Mouse (Mus musculus) c-Kit-positive CD71-negative TER-119-negative erythroid progenitor cells, embryonic 14.5 days (primary cell): Measurements from ENCODE around the gene Nfib.

ENCODE experiments used
- DNase-seq: peaks from one replicate; pipeline ENCODE4 v3.0.0-alpha.2; 2013; ENCODE audit warnings: low read depth

Gene Nfib

DNA sequence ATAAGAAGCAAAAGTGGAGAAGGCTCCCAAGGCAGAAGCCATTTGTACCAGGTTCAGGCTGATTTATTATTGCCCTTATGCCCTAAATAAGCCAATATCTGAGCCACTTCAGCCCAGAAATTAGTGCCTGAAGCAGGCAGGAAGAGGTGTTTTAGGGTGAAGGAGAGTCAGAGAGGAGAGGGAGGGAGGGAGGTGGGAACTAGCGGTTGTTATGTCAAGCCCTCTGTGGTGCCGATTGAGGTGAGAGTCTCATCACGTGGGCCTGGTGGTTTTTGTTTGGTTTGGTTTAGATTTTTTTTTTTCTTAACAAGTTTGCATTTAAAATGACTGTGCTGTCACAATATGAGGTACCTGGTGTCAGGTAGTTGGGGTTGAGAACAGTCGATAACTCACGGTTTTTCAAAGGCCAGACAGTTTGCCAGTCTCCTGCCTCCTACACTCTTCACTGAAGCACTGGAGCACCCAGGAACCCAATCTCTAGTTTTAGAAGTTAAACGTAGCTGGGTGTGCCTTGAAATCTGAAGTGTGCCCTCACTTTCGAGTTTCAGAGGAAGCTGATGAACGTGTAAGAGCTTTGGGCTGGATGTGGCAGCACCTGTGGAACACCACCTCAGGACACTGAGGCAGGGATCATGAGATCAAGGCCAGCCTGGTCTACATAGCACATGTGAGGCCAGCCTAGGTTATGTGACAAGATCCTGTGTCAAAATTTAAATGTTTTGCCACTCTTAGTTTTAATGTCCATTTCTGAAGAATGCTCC, 81.1 kb downstream of the Nfib start:
- no peak for DNase-seq

DNA sequence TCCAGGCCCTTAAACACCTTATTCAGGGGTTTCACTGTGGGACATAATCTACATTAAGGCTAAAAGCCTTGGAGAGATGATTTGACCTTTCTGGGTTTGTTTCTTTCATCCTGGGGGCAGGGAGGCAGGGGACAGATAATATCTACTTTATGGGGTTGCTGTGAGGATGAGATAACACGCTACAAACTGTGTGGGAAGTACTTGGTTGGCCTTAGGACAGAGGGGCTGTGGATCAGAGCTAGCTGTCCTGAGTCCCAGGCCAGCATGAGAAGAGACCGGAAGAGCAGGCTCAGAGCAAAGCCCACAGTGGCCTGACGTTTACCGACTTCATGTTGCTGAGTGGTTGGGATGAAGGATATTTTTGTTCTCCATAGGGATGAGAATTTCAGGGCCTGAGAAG, 81.7 kb downstream of the Nfib start:
- DNase-seq = no peak

DNA sequence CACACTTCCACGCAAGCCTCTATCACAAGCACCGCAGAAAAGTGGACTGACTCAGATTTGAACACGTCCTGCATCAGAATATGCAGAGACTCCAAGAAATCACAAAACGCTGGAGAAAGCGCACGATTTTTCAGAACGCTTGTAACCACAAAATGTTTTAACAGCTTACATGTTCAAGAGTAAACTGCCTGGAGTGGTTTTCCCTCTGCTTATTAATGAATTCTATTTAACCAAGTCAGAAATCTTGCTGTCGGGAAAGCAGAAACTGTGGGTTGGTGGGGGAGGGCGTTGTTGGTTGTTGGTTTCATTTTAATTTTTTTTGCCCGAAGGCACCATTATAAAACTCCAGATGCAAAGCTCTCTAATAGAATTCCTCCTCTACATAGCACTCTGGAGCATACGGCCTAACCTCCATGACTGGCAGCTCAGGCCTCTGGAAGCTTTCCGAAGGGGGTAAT, 82.4 kb downstream of the Nfib start:
- no peak for DNase-seq

DNA sequence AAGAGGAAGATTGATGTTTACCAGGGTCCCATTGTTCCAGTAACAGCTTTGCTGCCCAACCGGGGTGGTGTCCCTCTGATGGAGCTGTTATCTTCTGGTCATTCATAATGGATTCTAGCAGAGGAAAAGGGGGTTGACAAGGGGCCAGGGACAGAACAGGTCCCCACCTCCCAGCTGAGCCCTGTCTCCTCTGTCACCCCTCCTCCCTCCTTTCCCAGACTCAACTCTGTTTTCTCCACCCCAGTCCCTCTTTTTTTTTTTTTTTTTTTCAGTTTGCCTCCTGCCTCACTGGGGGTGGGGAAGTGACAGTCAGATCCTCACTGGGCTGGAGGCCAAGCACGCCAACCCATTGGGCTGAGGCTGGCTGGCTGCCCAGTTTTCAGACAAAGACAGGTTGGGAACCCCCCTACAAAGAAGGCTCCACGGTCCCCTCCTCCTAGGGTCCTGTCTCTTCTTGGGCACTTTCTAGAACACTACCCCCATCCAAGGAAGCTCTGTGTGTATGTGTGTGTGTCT, 83.2 kb downstream of the Nfib start:
- no peak for DNase-seq

DNA sequence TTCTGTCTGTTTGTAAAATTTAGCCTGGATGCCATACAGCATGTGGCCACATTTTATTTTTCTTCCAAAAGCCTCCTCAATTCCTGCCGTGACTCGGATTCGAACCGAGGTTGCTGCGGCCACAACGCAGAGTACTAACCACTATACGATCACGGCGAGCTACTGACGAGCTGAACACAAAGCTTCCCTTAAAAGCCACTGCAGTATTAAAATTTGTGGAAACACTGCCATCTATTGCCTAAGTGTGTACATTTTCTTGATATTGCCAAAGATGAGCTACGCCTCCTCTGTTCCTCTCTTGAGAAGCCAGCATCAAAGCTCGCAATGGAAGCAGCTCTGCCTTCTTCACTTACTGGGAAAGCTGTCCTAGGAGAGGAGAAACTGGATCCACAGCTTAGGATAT, 86.0 kb downstream of the Nfib start:
- peak; percentile 24 for DNase-seq

DNA sequence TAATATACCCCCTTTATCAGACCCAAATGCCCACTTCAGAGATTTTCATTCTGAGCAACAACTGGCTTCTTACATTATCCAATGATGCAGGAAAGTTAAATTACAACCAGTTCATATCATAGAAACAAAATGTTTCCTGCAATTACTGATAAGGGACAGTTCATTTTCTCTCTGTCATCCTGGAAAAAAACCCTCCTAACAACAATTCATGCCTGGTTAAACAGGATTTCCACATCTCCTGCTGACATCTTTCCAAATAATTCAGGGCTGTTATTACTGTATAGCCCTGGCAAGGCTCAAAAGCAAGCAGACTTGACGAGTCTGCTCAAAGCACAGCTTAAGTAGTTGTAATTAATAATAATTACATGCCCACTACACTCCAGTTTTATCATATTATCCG, 86.5 kb downstream of the Nfib start:
- no peak for DNase-seq

DNA sequence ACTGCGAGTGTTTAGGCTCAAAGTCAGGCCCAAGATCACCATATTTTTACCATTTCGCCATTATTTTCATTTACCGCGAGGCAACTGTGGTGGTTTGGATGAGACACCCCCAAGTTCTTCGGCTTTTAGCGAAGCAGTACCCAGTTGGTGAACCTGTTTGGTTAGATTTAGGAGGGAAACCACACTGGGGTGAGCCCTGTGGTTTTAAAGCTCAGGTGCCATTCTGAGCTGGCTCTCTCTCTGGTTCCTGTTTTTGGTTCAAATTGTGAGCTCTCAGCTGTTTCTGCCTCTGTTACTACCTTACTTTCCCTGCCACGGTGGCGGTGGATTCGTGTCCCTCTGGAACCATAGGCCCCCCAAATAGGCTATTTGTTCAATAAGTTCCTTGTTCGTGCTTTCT, 88.3 kb downstream of the Nfib start:
- no peak for DNase-seq

DNA sequence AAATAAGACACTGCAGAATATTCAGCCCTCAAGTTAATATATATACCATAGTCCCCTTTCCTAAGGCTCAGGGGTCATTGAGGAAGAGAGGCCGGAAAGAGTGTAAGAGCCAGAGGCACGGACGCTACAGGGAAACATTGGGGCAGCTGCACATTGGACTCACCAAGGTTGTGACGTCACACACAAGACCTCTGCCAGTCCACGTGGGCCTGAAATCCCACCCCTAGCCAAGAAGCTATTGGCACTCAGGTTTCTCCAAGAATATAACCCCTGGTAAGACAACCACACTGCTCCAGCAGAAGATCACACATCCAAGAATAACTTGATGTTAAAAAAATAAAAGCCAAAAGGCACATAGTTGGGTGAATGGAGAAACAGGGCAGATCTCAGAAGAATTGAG, 89.8 kb downstream of the Nfib start:
- DNase-seq = no peak

DNA sequence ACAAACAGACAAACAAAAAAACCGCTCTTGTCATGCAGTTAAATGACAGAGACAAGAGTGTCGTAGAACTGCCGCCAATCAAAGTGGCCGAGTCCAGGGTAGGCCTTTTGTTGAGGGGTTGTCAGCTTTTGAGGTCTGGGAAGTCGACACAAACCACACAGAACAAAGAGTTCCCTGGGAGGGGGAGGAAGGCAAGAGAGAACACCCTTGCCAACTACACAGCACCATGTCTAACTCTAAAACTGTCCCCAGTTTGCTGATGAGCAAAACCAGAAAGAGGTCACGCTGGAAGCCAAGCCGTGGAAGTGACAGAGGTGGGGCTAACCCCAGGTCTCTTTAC, 91.1 kb downstream of the Nfib start:
- DNase-seq = no peak

DNA sequence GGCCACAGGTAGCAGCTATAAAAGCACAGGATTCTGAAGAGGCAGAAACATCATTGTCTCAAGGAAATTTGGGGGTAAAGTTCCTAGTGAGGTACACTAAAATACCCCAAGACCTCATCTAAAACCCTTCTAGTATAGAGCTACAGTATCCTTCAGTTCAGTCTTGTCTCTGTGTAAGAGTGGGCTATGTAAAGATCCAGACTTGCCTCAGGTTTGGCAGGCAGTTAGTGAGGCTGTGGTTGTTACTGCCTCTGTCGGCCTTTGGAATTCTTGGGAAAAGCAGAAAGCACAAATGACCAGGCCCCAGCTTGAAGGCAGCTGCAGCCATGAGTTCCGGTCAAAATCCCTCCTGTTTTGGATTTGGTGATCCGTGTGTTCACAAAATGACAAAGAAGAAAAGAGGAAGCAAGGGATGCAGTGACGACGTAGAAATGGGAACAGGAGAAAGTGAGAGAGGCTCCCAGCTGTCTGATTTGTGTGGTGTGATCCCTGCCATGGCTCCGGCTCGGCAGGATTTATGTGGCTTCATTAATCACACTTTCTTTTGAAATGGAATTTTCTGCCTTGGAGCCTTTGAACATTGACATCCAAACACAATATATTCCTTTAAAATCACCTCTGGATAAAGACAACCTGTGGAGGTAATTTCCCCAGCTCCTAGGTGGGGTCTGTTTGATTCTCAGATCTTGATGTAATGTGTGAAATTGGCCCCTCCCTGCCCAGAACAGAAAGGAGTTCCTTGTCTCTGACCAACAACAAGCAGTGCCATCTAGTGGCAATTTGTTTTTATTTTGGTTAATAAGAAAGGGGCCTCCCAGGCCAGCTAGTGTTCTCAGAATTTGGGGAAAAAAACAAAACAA, 91.7 kb downstream of the Nfib start:
- DNase-seq = peak; percentile 17

DNA sequence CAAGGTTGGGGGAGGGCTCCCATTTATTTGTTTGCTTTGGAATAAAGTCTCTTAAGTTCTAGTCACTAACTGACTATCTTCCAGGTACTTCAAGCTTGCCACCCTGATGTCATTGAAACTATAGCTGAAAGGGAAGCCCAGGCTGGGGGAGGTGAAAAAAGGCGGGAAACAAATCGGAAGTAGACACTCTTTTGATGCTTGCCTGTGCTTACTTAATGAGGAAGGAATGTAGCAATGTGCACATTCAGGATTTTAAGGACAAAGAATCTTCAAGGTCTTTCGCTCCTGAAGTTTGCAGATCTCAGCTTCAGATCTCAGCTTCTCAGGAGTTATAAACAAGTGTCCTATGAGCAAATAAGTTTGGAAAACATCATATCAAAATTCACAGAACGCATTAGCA, 95.9 kb downstream of the Nfib start:
- no peak for DNase-seq

DNA sequence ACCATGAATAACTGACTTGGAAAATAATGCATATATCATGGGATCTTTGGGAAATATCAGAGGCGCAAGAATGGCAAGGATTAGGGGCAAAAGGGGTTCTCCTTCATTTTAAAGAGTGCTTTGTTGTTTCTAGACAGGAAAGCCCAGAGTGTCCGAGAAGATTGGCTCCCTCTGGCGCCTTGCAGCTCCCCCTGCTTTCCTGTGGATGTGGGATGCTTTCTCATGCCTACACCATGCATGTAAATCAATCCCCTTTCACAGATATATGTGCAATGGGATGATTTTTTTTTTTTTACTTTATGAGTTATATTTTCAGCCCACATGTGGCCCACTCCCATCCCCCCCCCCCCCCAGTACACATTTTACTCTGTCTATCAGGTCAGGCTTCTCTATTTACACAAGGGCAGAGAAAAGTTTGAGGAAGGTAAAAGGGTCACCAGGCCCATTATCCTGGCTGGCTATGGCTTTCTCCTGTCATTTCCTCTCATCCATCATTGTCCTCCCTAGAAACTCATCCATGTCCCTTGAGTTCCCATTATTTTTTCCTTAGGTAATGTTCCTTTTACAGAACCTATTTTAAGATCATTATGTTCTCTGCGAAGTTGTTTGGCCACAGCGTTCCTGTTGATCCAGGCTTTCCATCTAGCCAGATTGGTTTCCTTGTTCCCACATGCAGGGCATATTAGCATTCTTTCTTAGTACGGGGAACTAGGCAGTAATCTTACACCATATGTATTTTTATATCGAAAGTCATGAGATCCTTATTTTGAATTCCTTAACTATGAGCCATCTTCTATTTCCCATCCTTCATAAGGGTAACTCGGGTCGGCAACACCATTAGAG, 96.6 kb downstream of the Nfib start:
- DNase-seq = no peak

DNA sequence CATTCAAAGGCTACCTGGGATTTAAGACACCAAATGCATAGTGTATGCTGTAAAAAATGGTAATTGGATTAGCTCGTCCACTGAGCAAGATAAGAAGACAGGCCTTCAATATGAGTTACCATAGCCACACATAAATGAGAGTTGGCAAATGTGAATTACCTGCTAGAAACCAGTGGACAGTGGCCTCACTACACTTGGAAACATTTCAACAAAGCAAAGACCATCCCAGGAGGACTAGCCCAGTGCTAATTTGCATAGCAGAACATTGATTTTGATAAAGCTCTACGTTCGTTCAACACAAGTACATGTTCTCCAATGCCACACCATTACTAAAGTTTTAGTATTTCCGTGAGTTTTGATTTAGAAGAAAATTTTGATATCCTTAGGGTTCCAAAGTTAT, 98.3 kb downstream of the Nfib start:
- DNase-seq = no peak

DNA sequence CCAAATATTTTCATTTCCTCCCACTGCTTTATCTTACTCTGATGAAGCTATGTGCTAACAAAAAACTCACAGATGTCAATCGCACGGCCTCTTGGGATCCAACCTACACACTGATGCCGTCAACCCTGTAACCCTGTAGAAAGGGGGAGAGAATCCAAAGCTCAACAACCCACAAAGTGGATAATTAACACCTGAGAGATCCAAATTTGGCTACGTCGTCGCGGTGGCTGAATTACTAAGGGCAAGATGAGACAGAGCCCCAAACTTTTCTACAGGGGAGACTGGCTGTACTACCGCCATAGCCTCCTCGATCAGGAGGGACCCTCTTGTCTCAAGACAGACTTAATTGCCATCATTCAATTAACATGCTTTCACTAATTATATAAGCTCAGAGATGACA, 99.2 kb downstream of the Nfib start:
- no peak for DNase-seq

DNA sequence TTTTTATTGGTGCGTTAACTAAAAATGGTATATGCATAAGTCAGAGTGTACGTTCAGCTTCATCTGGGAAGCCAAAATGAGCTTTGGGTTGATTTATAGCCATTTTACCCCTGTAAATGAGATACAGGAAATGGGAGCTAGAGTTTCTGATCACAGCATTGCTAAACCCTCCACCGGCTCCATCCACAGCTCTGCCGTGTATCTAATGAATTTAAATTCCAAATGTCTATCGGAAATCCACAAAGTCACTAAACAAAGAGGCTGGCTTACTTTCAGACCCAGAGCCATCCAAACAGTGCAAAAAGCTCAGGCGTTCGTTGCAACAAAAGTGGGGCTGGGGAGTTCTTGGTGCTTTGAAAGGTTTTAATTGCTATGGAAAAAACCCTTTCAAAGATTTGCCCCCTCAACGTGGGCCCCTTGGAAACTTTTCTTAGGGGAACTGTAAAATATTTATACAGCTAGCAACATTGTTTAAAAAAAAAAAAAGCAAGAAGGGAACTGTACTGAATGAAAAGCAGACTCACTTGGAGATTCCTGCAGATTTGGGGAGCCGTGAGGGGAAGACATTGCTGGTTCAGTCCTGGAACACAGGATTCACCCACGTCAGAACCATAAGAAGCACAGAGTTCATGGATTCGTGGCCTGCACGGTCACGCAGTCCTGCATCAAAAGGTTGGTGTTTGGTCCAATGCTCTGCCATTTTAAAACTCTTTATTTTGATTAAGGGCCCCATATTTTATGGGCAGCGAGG, 100.3 kb downstream of the Nfib start:
- no peak for DNase-seq

DNA sequence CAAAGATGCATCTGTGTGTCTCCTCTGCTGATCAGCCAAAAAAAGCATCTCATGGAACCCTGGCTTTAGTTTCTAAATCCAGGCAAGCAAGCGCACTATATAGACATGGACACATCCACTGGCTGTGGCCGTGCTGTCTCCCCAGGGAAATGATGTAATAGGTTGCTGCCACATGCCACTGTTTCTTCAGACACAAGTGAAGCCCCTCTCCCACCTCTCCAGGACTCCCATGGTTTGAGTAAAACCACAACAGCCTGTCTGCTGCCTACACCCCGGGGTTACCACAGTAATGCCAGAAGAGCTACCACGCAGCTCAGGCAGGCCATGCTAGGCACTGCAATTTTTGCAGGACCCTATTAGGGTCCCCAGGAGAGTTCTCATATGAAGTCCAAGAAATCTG, 101.0 kb downstream of the Nfib start:
- no peak for DNase-seq

DNA sequence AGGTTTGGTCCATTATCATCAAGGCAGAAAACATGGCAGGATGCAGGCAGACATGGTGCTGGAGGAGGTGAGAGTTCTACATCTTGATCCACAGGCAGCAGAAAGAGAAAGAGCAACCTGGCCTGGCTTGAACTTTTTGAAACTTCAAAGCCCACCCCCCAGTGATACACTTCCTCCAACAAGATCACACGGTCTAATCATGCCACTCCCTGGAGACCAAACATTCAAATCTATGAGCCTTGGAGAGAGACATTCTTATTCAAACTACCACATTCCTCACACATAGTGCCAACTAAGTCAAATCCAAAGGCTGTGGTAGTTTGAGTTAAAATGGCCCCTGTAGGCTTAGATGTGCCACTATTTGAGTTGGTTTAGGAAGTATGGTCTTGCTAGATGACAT, 104.9 kb downstream of the Nfib start:
- DNase-seq = no peak

DNA sequence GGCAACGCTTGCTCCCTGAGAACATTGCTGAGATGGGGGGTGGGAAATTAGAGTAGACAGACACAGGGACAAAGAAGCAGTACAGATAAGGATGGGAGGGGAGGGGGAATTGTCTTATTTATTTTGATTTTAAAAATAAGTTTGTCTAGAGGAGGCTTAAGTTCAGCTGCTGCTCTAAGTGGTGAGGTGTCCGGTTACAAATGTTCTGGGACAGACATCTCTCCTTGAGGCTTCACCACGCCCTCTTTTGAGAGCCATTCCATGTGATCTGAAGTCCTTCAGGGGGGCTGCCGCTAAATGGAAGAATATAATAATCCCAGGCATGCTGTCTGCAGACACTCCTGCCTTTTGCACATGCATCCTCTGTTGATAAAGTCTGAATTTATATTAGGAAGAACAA, 107.1 kb downstream of the Nfib start:
- no peak for DNase-seq

DNA sequence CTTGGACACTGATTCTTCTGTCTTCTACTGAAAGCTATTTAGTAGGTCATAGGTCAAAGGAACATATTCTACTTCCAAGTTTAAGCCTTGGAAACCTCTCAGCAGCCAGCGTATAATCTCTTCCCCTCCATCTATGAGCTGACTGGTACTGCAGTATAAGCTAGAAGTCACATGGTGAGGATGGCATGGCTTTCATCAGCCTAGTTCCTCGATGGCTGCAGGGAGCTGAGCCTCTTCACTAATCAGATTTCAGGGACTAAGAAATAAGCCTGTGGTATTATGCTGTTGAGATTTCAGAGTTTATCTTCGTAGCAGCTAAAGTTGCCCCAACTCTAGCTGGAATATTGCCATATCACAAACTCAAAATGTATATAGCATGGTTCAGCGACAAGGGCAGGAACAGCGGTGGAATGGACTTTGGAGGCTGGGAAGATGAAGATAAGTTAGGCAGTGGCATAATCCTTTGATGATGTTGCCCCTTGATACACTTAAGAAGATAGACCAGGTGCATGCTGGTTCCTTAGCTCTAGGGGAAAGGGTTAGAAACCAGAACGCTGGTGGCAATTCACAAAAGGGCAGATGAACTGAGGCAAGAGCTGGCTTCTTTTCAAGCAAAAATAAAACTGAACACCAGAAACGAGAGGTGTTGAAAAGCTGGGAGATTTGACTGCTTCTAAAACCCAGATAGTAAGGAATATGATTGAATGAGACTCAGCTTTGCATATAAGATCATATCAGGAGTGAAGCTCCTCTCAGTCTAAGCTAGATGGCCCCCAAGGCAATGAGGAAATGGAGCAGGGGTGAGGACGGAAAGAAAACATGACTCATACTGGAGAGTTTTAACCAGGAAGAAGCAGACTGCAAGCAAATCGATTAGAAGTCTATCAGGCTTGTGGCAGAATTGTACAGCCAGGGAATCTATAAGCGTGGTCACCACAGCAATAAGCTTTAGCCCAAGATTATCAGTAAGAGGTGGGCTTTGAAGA, 111.6 kb downstream of the Nfib start:
- no peak for DNase-seq
